Mouse (Mus musculus): ENCODE data around the gene C2cd2l.
"Not testable (repeated sequence)": the region's sequence is repeated elsewhere in the genome, so short reads cannot be mapped to it uniquely, and the experiment has no call there.

The C2cd2l gene

DNA sequence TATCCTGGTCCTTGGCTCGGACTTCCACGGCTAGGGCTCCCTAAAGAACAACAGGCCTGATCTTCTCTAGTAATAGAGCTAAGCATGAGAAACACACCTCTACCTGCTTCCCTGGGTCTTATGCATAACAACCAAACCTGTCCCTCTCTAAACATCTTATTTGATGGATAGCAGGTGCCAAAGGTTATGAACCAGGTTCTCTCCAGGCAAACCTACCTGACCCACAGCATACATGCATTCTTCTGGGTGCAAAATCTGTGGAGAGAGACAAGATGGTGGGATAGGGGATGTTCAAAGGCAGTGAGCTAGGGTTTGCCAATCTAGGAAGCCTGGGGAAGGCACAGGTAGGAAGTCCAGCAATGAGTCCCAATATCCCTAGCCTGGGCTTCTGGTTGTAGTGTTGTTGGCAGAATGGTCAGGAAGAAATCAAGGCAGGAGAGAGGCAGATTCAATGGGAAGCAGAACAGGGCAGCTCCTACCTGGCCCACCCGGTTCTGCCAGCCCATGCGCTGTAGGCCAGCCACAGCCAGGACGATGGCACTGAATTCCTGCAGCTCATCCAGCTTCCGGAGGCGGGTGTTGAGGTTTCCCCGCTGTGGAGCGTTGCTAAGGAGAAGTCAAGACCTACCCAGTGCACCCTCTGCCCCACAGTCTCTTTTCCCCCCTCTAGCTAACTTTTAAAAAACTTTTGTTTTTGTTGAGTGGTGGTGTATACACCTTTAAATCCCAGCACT is 17.5 kb upstream of the C2cd2l start:
- in situ Hi-C loops (cut with MboI; ENCODE audit: low pct_unique_long_range_greater_than_20kb in 1 of 2, low sequenced_read_pairs in 2 of 2, unreplicated experiment in 1 of 2) = no loop called here

DNA sequence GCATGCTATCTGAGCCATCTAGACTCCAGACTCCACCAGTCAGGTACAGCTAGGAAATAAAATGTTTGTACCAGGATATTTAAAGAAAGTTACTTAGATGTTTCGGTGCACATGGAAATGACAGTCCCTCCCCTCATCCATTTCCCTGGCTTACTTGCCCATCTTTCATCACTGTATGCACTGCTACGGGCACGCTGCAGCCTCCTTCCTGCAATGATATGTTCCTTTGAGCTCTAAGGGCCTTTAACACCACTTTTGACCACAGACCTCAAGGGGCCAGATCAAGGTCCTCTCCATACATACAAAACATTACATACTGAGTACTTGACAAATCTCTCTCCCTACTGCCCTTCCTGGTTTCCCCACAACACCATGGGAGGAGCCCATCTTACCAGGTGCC is 16.9 kb upstream of the C2cd2l start:
- in situ Hi-C loops (cut with MboI; ENCODE audit: low pct_unique_long_range_greater_than_20kb in 1 of 2, low sequenced_read_pairs in 2 of 2, unreplicated experiment in 1 of 2) = no loop called here

DNA sequence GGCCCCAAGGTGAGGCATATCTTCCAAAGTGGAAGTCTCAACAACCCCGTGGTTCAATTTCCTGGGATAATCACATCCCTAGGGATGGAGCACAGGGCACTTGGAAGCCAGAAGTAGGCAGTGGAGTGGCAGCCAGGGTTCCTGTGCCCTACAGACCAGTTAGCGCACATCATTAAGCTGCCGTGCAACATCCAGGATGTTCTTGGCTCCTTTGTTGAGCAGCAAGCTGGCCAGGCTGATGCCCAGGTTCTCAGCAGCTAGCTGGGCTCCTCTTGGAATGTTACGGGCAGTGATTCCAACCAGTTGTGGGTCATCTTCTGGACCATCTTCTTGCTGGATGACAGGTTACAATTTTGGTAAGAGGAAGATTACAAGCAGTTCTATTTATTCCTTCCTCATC is 16.4 kb upstream of the C2cd2l start:
- in situ Hi-C loops (cut with MboI; ENCODE audit: low pct_unique_long_range_greater_than_20kb in 1 of 2, low sequenced_read_pairs in 2 of 2, unreplicated experiment in 1 of 2) = not testable (repeated sequence)

DNA sequence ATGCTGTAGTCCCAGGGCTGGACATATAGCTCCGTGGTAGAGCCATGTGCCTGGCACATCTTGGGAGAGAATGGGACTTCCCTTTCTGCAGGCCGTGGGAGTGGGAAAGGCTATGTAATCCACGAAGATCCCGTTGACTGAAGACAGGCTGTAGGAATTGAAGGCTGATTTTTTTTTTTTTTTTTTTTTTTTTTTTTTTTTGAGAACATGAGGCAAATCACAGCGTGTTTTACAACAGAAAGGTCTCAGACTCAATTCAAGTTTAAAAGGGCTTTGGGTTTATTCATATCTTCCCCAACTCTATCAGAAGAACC is 16.0 kb upstream of the C2cd2l start:
- in situ Hi-C loops (cut with MboI; ENCODE audit: low pct_unique_long_range_greater_than_20kb in 1 of 2, low sequenced_read_pairs in 2 of 2, unreplicated experiment in 1 of 2) = no loop called here

- in situ Hi-C loops (cut with MboI; ENCODE audit: low pct_unique_long_range_greater_than_20kb in 1 of 2, low sequenced_read_pairs in 2 of 2, unreplicated experiment in 1 of 2) = no loop called here
Observed at GRCm38 (mm10) chr9:44335331-44336092, 15.4 kb upstream of the C2cd2l start.

DNA sequence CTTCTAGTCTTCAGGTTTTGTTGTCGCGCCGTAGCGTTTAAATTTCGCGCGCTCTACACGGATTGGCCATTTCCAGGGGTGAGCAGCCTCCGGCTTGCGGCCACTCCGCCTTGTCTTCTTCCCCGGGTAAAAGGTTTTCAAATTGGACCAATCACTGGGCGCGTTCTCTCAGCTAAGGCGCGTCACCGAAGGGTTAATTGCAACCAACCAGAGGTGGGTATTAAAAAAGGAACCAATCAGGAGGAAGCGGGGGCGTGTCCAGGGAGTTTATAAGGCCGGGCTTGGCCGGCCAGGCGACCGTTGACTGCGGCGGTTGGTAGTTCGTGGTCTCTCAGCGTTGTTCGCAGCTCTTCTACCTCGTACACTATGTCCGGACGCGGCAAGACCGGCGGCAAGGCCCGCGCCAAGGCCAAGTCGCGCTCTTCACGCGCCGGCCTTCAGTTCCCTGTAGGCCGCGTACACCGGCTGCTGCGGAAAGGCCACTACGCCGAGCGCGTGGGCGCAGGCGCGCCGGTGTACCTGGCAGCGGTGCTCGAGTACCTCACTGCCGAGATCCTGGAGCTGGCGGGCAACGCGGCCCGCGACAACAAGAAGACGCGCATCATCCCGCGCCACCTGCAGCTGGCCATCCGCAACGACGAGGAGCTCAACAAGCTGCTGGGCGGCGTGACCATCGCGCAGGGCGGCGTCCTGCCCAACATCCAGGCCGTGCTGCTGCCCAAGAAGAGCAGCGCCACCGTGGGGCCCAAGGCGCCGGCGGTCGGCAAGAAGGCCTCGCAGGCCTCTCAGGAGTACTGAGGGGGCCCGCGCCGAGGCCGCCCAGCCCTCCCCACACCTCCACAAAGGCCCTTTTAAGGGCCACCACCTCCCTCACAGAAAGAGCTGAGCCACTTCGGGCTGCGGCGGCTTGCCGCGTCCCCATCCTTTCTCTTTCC is 14.6 kb upstream of the C2cd2l start, which contains the start of gene H2afx:
H2afx (plus strand) TSS at position 299 of the 935 bp plus-strand sequence.
- in situ Hi-C loops (cut with MboI; ENCODE audit: low pct_unique_long_range_greater_than_20kb in 1 of 2, low sequenced_read_pairs in 2 of 2, unreplicated experiment in 1 of 2) = no loop called here

DNA sequence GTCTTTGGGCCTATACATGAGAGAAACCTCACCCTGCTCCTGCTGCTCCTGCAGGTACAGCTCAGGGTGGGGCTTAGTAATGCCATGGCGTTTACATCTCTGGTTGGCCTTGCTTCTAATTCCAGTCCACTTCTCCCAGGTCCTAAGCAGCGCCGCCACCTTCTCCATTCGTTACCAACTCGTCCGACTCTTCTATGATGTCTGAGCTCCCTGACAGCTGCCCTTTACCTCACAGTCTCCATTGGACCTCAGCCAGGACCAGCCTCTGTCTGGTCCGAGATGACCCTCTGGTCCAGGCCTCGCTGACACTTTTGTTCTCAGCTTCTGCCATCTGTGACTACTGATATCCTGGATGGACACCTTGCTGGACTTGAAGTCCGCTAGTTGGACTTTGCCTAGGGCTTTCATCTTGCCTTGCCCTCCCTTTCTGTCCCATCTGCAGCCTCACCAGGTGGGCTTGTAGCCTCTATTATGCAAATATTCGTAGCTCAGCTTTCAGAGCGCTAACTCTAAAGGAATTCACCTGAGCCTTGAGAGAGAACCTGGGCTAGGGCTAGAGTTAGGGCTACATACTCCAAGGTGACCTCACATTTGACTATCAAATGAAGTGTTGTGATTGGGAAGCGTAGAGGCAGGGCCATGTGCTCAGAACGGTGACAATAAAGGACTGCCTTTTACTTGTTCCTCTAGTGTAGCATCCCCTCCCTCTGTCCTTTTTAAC is 13.0 kb upstream of the C2cd2l start:
- in situ Hi-C loops (cut with MboI; ENCODE audit: low pct_unique_long_range_greater_than_20kb in 1 of 2, low sequenced_read_pairs in 2 of 2, unreplicated experiment in 1 of 2) = no loop called here

DNA sequence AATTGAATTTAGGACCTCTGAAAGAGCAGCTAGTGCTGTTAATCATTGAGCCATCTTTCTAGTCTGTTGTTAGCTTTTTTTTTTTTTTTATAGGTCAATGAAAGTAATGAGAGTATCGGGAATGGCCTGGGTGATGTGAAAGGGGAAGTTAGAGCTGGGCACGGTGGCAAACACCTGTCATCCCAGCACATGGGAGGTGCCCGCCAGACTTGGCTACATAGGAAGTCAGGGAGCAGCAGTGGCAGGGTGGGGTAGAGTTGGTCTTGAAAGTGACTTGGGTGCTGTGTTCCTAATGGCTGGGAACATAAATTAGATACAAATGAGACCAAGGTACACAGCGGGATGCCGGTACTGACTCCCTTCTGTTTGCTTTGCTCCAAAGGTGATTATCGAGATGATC is 10.7 kb upstream of the C2cd2l start:
- in situ Hi-C loops (cut with MboI; ENCODE audit: low pct_unique_long_range_greater_than_20kb in 1 of 2, low sequenced_read_pairs in 2 of 2, unreplicated experiment in 1 of 2) = no loop called here

DNA sequence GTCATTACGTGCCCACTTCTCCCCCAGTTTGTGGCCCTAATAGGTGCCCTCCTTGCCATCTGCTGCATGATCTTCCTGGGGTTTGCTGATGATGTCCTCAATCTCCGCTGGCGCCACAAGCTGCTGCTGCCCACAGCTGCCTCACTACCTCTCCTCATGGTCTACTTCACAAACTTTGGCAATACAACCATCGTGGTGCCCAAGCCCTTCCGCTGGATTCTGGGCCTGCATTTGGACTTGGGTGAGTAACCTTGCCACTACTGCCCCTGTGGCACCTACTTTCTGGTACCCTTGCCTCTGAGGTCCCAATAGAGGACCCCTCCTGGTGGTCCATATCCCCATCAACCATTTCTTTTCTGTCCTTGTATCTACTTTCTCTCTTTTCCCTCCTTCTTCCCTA is 7.8 kb upstream of the C2cd2l start:
- in situ Hi-C loops (cut with MboI; ENCODE audit: low pct_unique_long_range_greater_than_20kb in 1 of 2, low sequenced_read_pairs in 2 of 2, unreplicated experiment in 1 of 2) = no loop called here

- in situ Hi-C loops (cut with MboI; ENCODE audit: low pct_unique_long_range_greater_than_20kb in 1 of 2, low sequenced_read_pairs in 2 of 2, unreplicated experiment in 1 of 2) = no loop called here
Observed at GRCm38 (mm10) chr9:44327064-44327711, 7.1 kb upstream of the C2cd2l start.

- in situ Hi-C loops (cut with MboI; ENCODE audit: low pct_unique_long_range_greater_than_20kb in 1 of 2, low sequenced_read_pairs in 2 of 2, unreplicated experiment in 1 of 2) = no loop called here
Observed at GRCm38 (mm10) chr9:44326371-44327063, 6.4 kb upstream of the C2cd2l start.

- in situ Hi-C loops (cut with MboI; ENCODE audit: low pct_unique_long_range_greater_than_20kb in 1 of 2, low sequenced_read_pairs in 2 of 2, unreplicated experiment in 1 of 2) = no loop called here
Observed at GRCm38 (mm10) chr9:44325768-44326370, 5.8 kb upstream of the C2cd2l start, which contains the start of gene Dpagt1. Gene Dpagt1, plus strand, starts transcription at chr9:44326019.

GRCm38 (mm10) chr9:44325032-44325767 is 5.1 kb upstream of the C2cd2l start:
- in situ Hi-C loops (cut with MboI; ENCODE audit: low pct_unique_long_range_greater_than_20kb in 1 of 2, low sequenced_read_pairs in 2 of 2, unreplicated experiment in 1 of 2) = not testable (repeated sequence)

DNA sequence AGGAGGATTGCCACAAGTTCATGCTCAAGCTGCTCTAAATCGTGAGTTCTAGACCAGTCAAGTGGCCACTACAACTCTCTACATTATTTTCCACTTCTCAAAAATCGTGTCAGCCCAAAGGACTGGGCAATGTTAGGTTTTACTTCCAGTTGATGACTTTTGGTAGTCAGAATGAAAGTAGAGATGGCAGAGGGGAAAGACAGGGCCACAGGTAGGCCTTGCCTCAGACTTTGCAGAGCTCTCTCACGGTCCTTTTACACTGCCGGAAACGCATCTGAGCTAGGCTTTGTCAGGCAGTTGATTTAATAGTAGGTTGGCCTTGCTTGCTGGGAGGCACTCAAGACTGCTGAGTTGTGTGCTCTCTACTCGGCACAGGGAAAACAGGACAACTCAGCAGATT is 4.1 kb upstream of the C2cd2l start:
- in situ Hi-C loops (cut with MboI; ENCODE audit: low pct_unique_long_range_greater_than_20kb in 1 of 2, low sequenced_read_pairs in 2 of 2, unreplicated experiment in 1 of 2) = no loop called here

DNA sequence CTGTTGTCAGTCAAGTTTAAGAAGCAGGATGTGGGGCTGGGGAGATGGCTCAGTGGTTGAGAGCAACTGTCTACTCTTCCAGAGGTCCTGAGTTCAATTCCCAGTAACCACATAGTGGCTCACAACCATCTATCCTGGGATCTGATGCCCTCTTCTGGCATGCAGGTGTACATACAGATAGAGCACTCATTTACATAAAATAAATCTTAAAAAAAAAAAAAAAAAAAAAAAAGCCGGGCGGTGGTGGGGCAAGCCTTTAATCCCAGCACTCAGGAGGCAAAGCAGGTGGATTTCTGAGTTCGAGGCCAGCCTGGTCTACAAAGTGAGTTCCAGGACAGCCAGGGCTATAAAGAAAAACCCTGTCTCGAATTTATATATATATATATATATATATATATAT is 3.6 kb upstream of the C2cd2l start:
- in situ Hi-C loops (cut with MboI; ENCODE audit: low pct_unique_long_range_greater_than_20kb in 1 of 2, low sequenced_read_pairs in 2 of 2, unreplicated experiment in 1 of 2) = not testable (repeated sequence)

- in situ Hi-C loops (cut with MboI; ENCODE audit: low pct_unique_long_range_greater_than_20kb in 1 of 2, low sequenced_read_pairs in 2 of 2, unreplicated experiment in 1 of 2) = no loop called here
Observed at GRCm38 (mm10) chr9:44320799-44321133, 681 bp upstream of the C2cd2l start.

Data from mouse embryonic stem cell (cell line).